In the genomic region with DNA sequence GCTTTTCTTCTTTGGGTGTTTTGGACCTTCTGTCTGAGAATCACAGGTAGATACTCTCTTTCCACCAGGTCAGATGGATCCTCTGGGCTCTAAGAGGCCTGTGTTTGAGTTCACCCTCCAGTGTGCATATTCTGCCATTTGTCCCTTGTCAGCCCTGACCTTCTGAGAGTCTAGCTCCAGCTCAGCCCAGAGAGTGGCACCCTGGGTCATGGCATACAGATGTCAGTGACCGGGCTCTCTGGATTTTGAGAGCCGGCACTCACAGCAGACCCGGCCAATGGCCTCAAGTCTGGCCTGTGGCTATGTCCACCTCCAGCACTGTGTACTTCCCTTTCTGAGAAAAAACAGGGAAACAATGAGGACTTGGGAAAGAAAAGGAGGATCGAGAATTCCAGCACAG, we compare ENCODE assay signal across 26 mouse cellular contexts. TPM values are rescaled to one million over a fixed set of nuclear protein-coding genes. Genes with fewer than 3 reads are reported as not detected.
"Had no signal": no experiment of that assay in that cellular context is flagged by ENCODE, and none has a peak within 500 bp of the region (broad histone marks: within the 10 kb centered on the region; RNA-seq: fewer than 3 reads in every experiment).

No protein-coding gene starts in this region.

- H3K4me2 ChIP-seq: heart, embryonic 12.5 days; hindbrain, embryonic 12.5 days; hindbrain, embryonic 15.5 days; limb, embryonic 13.5 days; limb, embryonic 15.5 days; liver, embryonic 12.5 days had no signal

- H3K36me3 ChIP-seq: heart, embryonic 10.5 days; heart, embryonic 12.5 days; hindbrain, embryonic 10.5 days; hindbrain, embryonic 12.5 days; hindbrain, embryonic 15.5 days; limb, embryonic 13.5 days; limb, embryonic 15.5 days; liver, embryonic 12.5 days had no signal

- H3K9me3 ChIP-seq: heart, embryonic 10.5 days; heart, embryonic 12.5 days; hindbrain, embryonic 10.5 days; hindbrain, embryonic 12.5 days; hindbrain, embryonic 15.5 days; limb, embryonic 13.5 days; limb, embryonic 15.5 days; liver, embryonic 12.5 days had no signal

- H3K4me3 ChIP-seq: gastrocnemius, adult 2 months; heart, embryonic 10.5 days; heart, embryonic 12.5 days; hindbrain, embryonic 10.5 days; hindbrain, embryonic 12.5 days; hindbrain, embryonic 15.5 days; limb, embryonic 13.5 days; limb, embryonic 15.5 days; liver, embryonic 12.5 days had no signal

- H3K27me3 ChIP-seq: hindbrain, embryonic 12.5 days; hindbrain, embryonic 15.5 days; limb, embryonic 13.5 days; limb, embryonic 15.5 days had no signal

- ATAC-seq: forebrain, embryonic 16.5 days; hindbrain, postnatal 0 days; liver, embryonic 12.5 days had no signal

- H3K4me1 ChIP-seq: hindbrain, embryonic 12.5 days; hindbrain, embryonic 15.5 days had no signal

- DNase-seq: gastrocnemius, adult 2 months; gastrocnemius, postnatal 10 days; gastrocnemius, postnatal 25 days; heart, postnatal 10 days; heart, postnatal 4 days; layer of hippocampus, adult 9-11 months; layer of hippocampus, postnatal 36 days; left cerebral cortex, postnatal 4 days had no signal

- H3K27ac ChIP-seq: gastrocnemius, adult 2 months; heart, embryonic 10.5 days; hindbrain, embryonic 10.5 days; hindbrain, embryonic 12.5 days; hindbrain, embryonic 15.5 days; hindbrain, postnatal 0 days; limb, embryonic 13.5 days; limb, embryonic 15.5 days; liver, embryonic 12.5 days; liver, embryonic 14.5 days had no signal

- H3K9ac ChIP-seq: heart, embryonic 12.5 days; hindbrain, embryonic 12.5 days; hindbrain, embryonic 15.5 days; limb, embryonic 13.5 days; limb, embryonic 15.5 days; liver, embryonic 12.5 days; liver, embryonic 14.5 days had no signal

RNA-seq across cellular contexts. Expression of a gene that starts 3.9 kb away (rescaled TPM):
- polyA plus RNA-seq: forebrain, embryonic 16.5 days; frontal cortex, adult 2 months; heart, embryonic 10.5 days; heart, embryonic 12.5 days; heart, embryonic 14.5 days; hindbrain, embryonic 10.5 days; hindbrain, embryonic 12.5 days; hindbrain, embryonic 15.5 days; hindbrain, postnatal 0 days; limb, embryonic 11.5 days; limb, embryonic 13.5 days had no signal

RNA-seq across cellular contexts. Expression of a gene that starts 20.3 kb away (rescaled TPM):
- polyA plus RNA-seq: forebrain, embryonic 16.5 days; heart, embryonic 10.5 days; heart, embryonic 12.5 days; heart, embryonic 14.5 days; hindbrain, embryonic 10.5 days; hindbrain, embryonic 12.5 days; hindbrain, embryonic 15.5 days; hindbrain, postnatal 0 days; limb, embryonic 11.5 days; limb, embryonic 13.5 days had no signal

RNA-seq across cellular contexts. Expression of a gene that starts 21.5 kb away (rescaled TPM):
- polyA plus RNA-seq: forebrain, embryonic 16.5 days; frontal cortex, adult 2 months; heart, embryonic 10.5 days; heart, embryonic 12.5 days; heart, embryonic 14.5 days; hindbrain, embryonic 10.5 days; hindbrain, embryonic 12.5 days; hindbrain, postnatal 0 days; limb, embryonic 11.5 days had no signal

RNA-seq across cellular contexts. Expression of a gene that starts 59.0 kb away (rescaled TPM):
- polyA plus RNA-seq: forebrain, embryonic 16.5 days; frontal cortex, adult 2 months; heart, embryonic 10.5 days; heart, embryonic 12.5 days; heart, embryonic 14.5 days; heart, embryonic 16.5 days; hindbrain, embryonic 10.5 days; hindbrain, embryonic 12.5 days; hindbrain, embryonic 15.5 days; hindbrain, postnatal 0 days; intestine, embryonic 14.5 days; kidney, embryonic 16.5 days; large intestine, adult 2 months; limb, embryonic 11.5 days; limb, embryonic 13.5 days; limb, embryonic 15.5 days had no signal
